Mouse (Mus musculus) neural tube, postnatal 0 days (tissue): Measurements from ENCODE around the gene Atp6v0a4. TPM values are rescaled to one million over a fixed set of nuclear protein-coding genes. Genes with fewer than 3 reads are reported as not detected.

Source experiments
- polyA plus RNA-seq: library from polyadenylated mRNA; unstranded; fragments of >200 nt; fragmentation: Nextera tagmentation; extraction: Ambion mirVana; gene quantifications from 2 replicates; pipeline ENCODE4 v1.2.1, GENCODE M21; 2015

Gene Atp6v0a4
- 0.31 and 0.36 TPM in 2 replicates for polyA plus RNA-seq

DNA sequence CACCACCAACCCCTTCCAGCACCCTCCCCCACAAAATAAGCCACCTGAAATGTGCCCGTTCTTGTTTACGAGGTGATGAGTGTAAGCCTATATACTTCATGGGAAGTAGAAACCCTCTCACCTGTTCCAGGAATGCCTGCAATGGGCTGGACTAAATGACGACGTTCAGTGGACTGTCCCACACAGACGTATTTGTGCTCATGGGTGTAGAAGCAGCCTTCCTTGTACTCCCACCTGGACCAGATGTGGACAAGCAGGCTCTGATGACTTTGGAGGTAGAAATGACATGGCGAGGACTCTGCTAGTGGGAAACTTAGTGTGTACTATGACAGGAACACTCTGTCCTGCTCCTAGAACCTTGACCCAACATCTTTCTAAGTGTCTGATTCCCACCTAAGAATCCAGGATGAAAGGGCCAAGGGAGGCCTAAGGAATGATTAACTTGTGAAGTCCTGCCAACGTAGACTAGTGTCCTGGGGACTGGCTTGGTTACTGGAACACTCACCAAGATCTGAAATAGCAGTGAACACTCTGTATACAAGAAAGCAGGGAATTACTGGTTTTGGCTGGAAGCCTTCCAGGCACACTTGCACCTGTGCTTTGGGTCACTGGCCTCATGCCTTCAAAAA lies at the start of gene Atp6v0a4:
Gene Atp6v0a4 (minus strand): TSS at position 380 of the 629 bp plus-strand sequence.

DNA sequence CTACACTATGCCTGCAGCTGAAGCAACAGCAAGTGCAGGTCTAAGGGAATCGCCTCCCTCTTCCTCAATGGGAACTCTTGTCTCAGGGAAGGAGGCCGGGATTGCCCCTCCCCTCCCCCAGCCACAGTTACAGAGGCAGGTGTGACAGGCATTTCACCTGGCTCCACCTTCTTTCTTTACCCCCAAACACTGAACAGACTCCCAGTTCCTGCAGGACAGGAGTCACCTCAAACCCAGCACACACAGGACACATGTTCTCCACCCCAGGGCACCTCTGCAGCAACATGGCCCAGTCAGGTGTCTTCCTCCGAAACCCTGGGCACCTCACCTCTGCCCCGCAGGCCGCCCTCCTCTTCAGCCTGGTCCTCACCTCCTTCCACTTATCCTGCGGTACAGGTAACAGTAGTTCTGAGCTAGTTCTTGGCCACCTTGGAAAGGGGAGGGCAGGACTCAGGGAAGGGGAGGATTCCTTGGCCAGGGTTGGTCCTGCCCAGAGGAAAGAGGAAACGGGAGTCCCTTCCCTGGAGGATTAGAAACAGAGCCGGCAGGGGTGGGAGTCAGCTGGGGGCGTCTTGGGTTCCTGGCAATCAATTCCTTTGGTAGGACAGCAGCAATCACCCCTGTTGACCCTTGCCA lies 15.1 kb downstream of the Atp6v0a4 start, which contains the start of gene Tmem213:
Gene Tmem213 (plus strand): TSS at position 96 of the 636 bp plus-strand sequence.

DNA sequence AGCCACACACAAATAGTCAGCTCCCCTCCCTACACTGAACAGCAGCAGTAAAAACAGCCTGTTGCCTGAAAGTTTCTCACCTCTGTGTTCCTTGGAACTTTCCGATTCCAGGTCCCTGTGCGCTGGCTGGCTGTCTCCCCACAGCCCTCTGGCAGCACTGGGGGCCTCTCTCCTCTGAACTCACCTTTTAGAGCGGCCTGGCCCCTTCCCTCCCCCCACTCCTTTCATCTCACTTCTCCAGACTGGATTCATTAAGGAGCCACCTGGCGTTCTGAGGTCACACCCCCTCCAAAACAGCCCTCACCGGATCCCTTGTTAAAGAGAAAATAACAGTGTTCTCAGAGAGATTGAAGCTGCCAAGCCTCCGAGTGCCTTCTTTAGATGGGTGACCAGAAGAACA lies 77.5 kb downstream of the Atp6v0a4 start, which contains the start of gene Svopl:
Gene Svopl (minus strand): TSS at position 159 of the 400 bp plus-strand sequence.

Other genes starting within 250 kb of the Atp6v0a4 start
- 0.57 and 0.97 TPM in 2 replicates for gene Svopl, start 77.6 kb downstream of the Atp6v0a4 start, polyA plus RNA-seq
- not detected in 2 replicates for gene Tmem213, start 15.3 kb downstream of the Atp6v0a4 start, polyA plus RNA-seq
- 7.8 and 9.5 TPM in 2 replicates for gene D630045J12Rik, start 129.4 kb upstream of the Atp6v0a4 start, polyA plus RNA-seq
- gene Zc3hav1l, start 174.7 kb upstream of the Atp6v0a4 start, polyA plus RNA-seq = 3.3 and 3.4 TPM in 2 replicates
- 2.5 and 2.7 TPM in 2 replicates for gene Zc3hav1, start 230.0 kb upstream of the Atp6v0a4 start, polyA plus RNA-seq